Mouse (Mus musculus) limb, embryonic 11.5 days (tissue): ENCODE measurements around the gene Ssna1. TPM values are rescaled to one million over a fixed set of nuclear protein-coding genes. Genes with fewer than 3 reads are reported as not detected.

Experiments
- ATAC-seq: fragments of 200-750 bp; cut with Nextera tagmentation; 2 replicates; pipeline ENCODE4 v1.8.0; 2017; ENCODE audit warnings: low read depth; ENCODE audit not compliant: insufficient number of reproducible peaks, low FRiP score, low TSS enrichment
- DNase-seq: peaks from one replicate; pipeline ENCODE4 v3.0.0-alpha.2; 2015; ENCODE audit warnings: low spot score
- H3K27ac ChIP-seq: fragments of 300-500 bp; sonication (generic); replicated peaks from 2 replicates; pipeline ENCODE4 v1.5.1; 2014; ENCODE audit warnings: low read depth, mild to moderate bottlenecking, low read length
- H3K27me3 ChIP-seq: fragments of 300-500 bp; sonication (generic); 2 replicates; pipeline ENCODE4 v1.6.1; 2014; ENCODE audit warnings: mild to moderate bottlenecking, low read length, mixed read lengths; ENCODE audit not compliant: control insufficient read depth, insufficient read depth
- H3K36me3 ChIP-seq: fragments of 300-500 bp; sonication (generic); 2 replicates; pipeline ENCODE4 v1.6.1; 2014; ENCODE audit warnings: mild to moderate bottlenecking, low read length, moderate library complexity, mixed read lengths; ENCODE audit not compliant: control insufficient read depth, insufficient read depth
- H3K4me1 ChIP-seq: fragments of 300-500 bp; sonication (generic); 2 replicates; pipeline ENCODE4 v1.6.1; 2014; ENCODE audit warnings: low read length, mixed read lengths; ENCODE audit not compliant: control insufficient read depth, insufficient read depth
- H3K4me2 ChIP-seq: fragments of 300-500 bp; sonication (generic); 2 replicates; pipeline ENCODE4 v1.6.1; 2014; ENCODE audit warnings: low read depth, mild to moderate bottlenecking, moderate library complexity; ENCODE audit not compliant: severe bottlenecking
- H3K4me3 ChIP-seq: fragments of 300-500 bp; sonication (generic); 2 replicates; pipeline ENCODE4 v1.5.1; 2014; ENCODE audit warnings: low read depth, low read length
- H3K9ac ChIP-seq: fragments of 300-500 bp; sonication (generic); 2 replicates; pipeline ENCODE4 v1.6.1; 2014; ENCODE audit warnings: mild to moderate bottlenecking, low read length
- H3K9me3 ChIP-seq: fragments of 300-500 bp; sonication (generic); 2 replicates; pipeline ENCODE4 v1.6.1; 2016; ENCODE audit warnings: low read length; ENCODE audit not compliant: control insufficient read depth
- WGBS: fragments of 180-500 bp; shearing (Covaris S2); extraction: QIAGEN DNeasy Blood & Tissue Kit; methylation state at CpG from one replicate; pipeline ENCODE4 v1.1.7; 2014; 5-methylcytosine and 5-hydroxymethylcytosine counted together
- polyA plus RNA-seq: library from polyadenylated mRNA; unstranded; fragments of >200 nt; fragmentation: Nextera tagmentation; extraction: Ambion mirVana; gene quantifications from 2 replicates; pipeline ENCODE4 v1.2.1, GENCODE M21; 2014

The Ssna1 gene
- polyA plus RNA-seq, 1 experiment from 2014 or later, result 237 TPM

DNA sequence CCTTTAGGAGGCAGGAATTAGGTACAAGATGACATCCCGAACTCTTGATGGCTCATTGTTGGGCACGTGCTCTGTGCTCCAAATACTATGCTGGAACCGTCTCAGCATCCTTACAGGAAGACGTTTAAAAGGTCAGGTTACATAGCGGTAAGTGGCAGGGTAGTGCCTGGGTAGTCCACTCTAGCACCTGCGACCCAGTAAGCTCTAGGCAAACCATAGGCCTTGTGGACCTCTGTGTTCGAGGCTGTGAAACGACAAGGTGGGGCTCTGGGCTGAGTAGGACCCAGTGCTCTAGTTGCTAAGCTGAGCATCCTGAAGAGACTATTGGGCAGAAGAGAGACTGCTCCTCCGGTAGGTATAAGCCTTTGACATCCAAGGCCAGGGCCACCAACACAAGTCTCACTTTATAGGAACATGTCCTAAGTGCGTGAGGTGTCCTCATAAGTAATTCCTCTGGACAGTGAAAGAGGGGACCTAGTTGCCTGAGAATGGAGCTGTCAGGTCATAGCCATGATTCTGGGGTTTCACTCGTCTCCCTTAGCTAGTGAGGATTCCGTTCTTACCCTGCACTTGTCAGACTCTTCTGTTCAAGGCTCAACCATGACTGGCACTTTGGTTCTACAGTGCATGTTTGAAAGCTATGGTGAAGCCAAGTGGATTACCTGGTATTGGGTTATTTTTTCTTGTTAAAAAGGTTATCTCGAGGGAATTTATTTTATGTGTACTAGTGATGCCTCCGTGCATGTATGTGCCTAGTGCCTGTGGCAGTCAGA, 33.5 kb upstream of the Ssna1 start:
- 46% methylated on average over 14 of the region's 14 CpGs for WGBS
- no peak for ATAC-seq

DNA sequence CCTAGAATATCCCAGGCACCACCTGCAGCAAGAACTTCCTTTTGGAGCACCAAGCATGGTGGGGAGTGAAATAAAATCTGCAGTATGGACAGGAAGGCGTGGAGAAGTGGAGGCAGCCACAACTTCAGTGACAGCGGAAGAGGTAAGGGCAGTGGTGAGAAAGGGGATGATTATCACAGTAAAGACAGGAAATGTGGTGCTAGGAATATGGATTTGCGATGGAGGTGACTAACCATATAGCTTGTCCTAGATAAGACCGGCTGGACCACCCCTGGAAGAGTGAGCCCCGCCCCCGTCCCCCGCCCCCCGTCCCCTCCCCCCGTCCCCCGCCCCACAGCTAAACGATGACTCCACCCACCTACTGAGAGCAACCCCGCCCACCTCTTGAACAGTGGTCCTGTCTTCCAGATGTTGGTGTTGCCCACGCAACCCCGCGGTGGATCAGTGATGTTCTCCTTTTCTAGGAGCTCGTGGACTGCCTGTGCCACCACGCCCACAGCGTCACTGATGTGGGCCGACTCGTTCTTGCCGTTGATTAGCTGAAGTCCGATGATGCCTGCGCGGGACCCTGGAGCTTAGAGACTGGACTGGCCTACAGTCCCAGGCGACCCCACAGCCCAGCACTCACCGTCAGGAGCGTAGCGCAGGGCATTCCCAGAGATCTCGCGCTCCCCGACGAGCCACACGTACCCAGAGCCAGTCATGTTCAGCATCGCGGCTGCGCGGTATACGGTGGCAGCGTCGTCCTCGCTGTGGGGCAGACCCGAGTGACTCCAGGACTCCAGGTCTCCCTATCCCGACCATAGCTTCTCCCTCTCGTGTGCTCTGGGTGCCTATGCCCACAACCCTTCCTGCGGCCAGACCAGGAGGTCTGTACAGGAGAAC, 32.7 kb upstream of the Ssna1 start:
- peak overlapping the region; percentile 47; the same call in 1 of the 2 replicates for H3K9ac ChIP-seq
- H3K9me3 ChIP-seq, result no peaks in the 10 kb centered on the region
- H3K27ac ChIP-seq, result no peak overlapping the region
- no peaks in the 10 kb centered on the region for H3K4me1 ChIP-seq
- DNase-seq (peak; percentile 71), ATAC-seq (peak; percentile 65; the same call in 1 of the 2 replicates)
- peak overlapping the region; percentile 32 for H3K4me3 ChIP-seq
- WGBS, result 3% methylated on average over 41 of the region's 45 CpGs
- H3K27me3 ChIP-seq, result peaks cover 11% of the 10 kb centered on the region
- H3K36me3 ChIP-seq, result no peaks in the 10 kb centered on the region
- H3K4me2 ChIP-seq, result peak overlapping the region; percentile 80

More for the DNA sequence above, 33.5 kb upstream of the Ssna1 start:
- peak overlapping the region; percentile 47; the same call in 1 of the 2 replicates for H3K9ac ChIP-seq
- H3K36me3 ChIP-seq, result no peaks in the 10 kb centered on the region
- H3K4me2 ChIP-seq, result peak overlapping the region; percentile 80
- H3K9me3 ChIP-seq, result no peaks in the 10 kb centered on the region
- H3K27ac ChIP-seq, result no peak overlapping the region
- DNase-seq, result no peak
- peak overlapping the region; percentile 32 for H3K4me3 ChIP-seq
- H3K4me1 ChIP-seq, result no peaks in the 10 kb centered on the region
- peaks cover 17% of the 10 kb centered on the region for H3K27me3 ChIP-seq

DNA sequence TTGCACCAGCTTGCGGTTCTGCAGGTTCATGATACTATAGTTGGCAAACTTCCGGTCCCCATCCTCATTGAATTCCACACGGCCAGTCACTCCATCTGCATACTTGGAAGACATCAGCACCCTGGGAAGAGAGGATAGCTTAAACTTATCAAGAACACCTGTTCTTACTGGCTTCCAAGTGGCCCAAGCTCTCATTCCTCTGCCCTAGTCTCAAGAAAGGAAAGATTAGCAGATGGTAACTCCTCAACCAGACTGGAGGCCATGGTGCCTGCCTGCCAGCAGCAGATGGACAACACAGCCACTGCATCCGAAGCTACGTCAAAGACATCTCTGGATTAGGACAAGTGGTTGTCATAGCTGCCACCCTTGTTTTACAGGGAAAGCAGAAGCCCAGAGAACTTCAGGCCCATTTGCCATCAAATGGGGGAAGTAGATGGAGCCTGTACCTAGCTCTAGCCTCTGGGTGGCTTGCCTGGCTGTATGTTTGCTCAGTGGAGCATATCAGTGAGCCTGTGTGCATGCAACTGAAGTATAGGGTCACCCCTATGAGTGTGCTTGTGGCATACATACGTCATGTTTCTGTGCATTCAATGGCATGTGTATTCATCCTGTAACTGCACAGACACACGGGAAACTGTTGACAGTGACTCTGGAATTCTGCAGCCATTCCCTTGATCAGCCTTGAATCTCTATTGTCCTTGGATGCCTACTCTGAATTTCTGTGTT, 31.9 kb upstream of the Ssna1 start:
- H3K4me2 ChIP-seq, result no peak overlapping the region; the same call in 1 of the 2 replicates
- H3K9me3 ChIP-seq, result no peaks in the 10 kb centered on the region
- no peak overlapping the region for H3K9ac ChIP-seq
- no peaks in the 10 kb centered on the region for H3K36me3 ChIP-seq
- 0 out of 2 replicates have a peak overlapping the region, but pooled peaks have one; percentile 32 for H3K4me3 ChIP-seq
- H3K4me1 ChIP-seq, result no peaks in the 10 kb centered on the region
- no peak overlapping the region for H3K27ac ChIP-seq
- DNase-seq (no peak), ATAC-seq (no peak)
- peaks cover 9% of the 10 kb centered on the region for H3K27me3 ChIP-seq
- WGBS, result 75% methylated on average over 7 of the region's 7 CpGs

DNA sequence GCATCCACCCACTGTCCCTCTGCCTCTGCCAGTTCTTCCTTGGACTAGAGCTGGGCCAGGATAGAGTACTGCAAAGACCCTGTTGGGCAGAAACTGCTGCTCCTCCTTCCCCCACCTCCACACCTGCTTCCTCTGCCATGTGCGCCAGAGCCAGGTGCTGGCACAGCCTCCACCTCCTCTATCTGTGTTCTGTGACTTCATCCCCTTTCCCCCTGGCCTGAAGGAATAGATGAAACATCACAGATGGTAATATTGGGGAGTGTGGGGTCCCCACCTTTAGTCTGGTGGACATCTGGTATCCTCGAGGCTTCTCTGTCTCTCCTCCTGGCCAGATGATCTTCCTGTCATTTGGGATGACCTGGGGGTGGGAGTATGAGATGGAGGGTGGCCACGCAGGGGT, 31.2 kb upstream of the Ssna1 start:
- Histone ChIP-seq H3K4me3 (no peak overlapping the region), H3K27me3 (peaks cover 9% of the 10 kb centered on the region), H3K9ac (no peak overlapping the region), H3K9me3 (no peaks in the 10 kb centered on the region), H3K4me1 (no peaks in the 10 kb centered on the region), H3K4me2 (no peak overlapping the region), H3K36me3 (no peaks in the 10 kb centered on the region), H3K27ac (no peak overlapping the region)
- 78% methylated on average over 3 of the region's 3 CpGs for WGBS
- ATAC-seq, result no peak
- DNase-seq, result no peak

DNA sequence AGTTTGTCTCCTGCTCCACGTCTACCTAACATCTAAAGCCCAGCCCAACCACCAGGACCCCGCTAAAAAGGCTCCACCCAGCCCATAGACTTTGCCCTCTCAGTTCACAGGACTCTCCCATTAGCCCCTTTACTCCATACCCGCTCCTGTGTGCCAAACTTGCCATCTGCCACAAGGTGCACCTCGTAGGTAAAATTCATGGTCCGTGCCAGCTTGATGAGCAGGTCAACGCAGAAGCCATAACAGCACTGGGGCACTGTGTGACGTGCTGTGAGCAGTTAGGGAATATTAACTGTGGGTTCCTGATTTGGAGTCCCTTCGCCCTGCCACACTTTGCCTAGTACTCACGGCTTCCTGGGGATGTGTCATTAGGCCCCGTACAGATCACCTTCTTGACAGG, 25.8 kb upstream of the Ssna1 start:
- DNase-seq, result no peak
- Histone ChIP-seq H3K36me3 (no peaks in the 10 kb centered on the region), H3K27me3 (peaks cover 5% of the 10 kb centered on the region; the same call in 1 of the 2 replicates), H3K4me2 (no peak overlapping the region), H3K9me3 (no peaks in the 10 kb centered on the region), H3K4me1 (no peaks in the 10 kb centered on the region), H3K27ac (no peak overlapping the region), H3K4me3 (no peak overlapping the region), H3K9ac (no peak overlapping the region)
- no peak for ATAC-seq
- WGBS, result 86% methylated on average over 10 of the region's 10 CpGs

DNA sequence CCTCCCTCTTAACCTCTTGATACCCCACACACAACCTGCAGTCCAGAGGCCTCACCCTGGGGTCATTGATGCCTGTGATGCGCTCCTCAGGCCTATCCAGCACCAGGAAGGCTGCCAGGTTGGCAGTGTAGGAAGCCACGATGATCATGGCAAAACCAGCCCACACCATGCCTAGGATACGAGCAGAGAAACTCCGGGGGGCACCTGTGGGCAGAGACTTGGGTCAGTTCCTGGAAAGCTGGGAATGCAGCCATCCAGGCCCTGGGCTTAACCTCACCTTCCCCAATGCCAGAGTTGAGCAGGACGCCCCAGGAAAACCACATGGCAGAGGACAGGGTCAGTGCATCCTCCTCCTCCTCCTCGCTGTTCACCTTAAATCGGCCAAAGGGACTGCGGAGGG, 24.9 kb upstream of the Ssna1 start:
- no peaks in the 10 kb centered on the region for H3K9me3 ChIP-seq
- no peak overlapping the region for H3K27ac ChIP-seq
- WGBS, result 82% methylated on average over 8 of the region's 8 CpGs
- ATAC-seq, result no peak
- no peak for DNase-seq
- H3K4me2 ChIP-seq, result no peak overlapping the region
- H3K9ac ChIP-seq, result no peak overlapping the region
- H3K27me3 ChIP-seq, result peaks cover 14% of the 10 kb centered on the region
- H3K36me3 ChIP-seq, result no peaks in the 10 kb centered on the region
- H3K4me1 ChIP-seq, result peaks cover 2% of the 10 kb centered on the region; the same call in 1 of the 2 replicates
- H3K4me3 ChIP-seq, result no peak overlapping the region

DNA sequence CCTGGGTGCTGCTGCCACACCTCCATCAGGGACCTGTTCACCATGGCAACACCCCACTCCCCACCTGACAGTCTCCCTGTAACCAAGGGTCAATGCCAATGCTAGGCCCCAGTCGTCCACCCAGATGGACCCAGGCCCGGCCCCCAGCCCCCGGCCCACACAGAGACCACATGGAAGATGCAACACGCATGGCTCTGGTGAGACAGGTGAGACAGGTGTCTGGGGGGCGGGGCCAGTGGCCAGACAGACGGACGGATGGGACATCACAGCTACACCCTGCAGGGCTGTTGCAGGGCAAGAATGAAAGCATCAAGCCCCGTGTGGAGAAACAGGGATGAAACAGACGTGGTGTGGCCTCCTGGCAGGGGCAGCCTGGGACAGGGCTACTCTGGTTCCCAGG, 21.5 kb upstream of the Ssna1 start:
- Histone ChIP-seq H3K27me3 (peaks cover 47% of the 10 kb centered on the region), H3K36me3 (no peaks in the 10 kb centered on the region), H3K4me3 (no peak overlapping the region), H3K27ac (no peak overlapping the region), H3K4me2 (no peak overlapping the region), H3K9ac (no peak overlapping the region), H3K9me3 (no peaks in the 10 kb centered on the region), H3K4me1 (peaks cover 3% of the 10 kb centered on the region; the same call in 1 of the 2 replicates)
- DNase-seq (no peak), ATAC-seq (no peak)
- WGBS, result 72% methylated on average over 9 of the region's 9 CpGs

DNA sequence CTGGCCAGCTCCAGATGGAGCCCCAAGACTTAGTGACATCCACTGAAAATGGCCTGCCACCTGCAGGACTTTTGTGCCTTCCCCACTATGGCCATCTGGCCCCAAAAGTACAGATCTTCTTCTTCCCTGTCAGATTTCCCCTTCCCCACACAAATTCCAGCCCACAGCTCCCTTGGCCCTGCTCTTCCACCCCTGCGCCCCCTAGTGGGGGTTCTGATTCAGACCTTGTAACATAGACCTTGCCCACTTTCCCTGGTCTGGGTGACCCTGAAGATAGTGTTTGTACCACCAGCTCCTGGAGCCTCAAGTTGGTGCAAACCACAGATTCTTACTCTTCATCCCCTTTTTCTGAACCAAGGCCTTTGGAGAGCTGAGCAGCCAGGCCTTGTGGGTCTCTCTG, 20.6 kb upstream of the Ssna1 start:
- Histone ChIP-seq H3K9ac (no peak overlapping the region), H3K36me3 (no peaks in the 10 kb centered on the region), H3K27me3 (peaks cover 56% of the 10 kb centered on the region), H3K4me2 (no peak overlapping the region), H3K4me3 (no peak overlapping the region), H3K9me3 (no peaks in the 10 kb centered on the region), H3K4me1 (peaks cover 3% of the 10 kb centered on the region; the same call in 1 of the 2 replicates), H3K27ac (no peak overlapping the region)
- ATAC-seq (no peak), DNase-seq (peak; percentile 90)
- 0% methylated on average over 1 of the region's 1 CpGs for WGBS
